Mouse (Mus musculus): ENCODE measurements around the gene Wdhd1. TPM values are rescaled to one million over a fixed set of nuclear protein-coding genes. Genes with fewer than 3 reads are reported as not detected.
"Not testable (repeated sequence)": the region's sequence is repeated elsewhere in the genome, so short reads cannot be mapped to it uniquely, and the experiment has no call there.

The Wdhd1 gene
- 1 to 10 TPM; 2.1 to 4.8 (median 2.6) TPM for total RNA-seq (2022)

GRCm38 (mm10) chr14:47276637-47277393, at the start of gene Wdhd1, which contains the start of gene Socs4:
Gene Wdhd1 (minus strand): TSS chr14:47276857.
Gene Socs4 (plus strand): TSS chr14:47276931.
- peak; percentile 93 for DNase-seq

- DNase-seq = no peak
Measured at GRCm38 (mm10) chr14:47325965-47326761, 49.5 kb upstream of the Wdhd1 start.

DNA sequence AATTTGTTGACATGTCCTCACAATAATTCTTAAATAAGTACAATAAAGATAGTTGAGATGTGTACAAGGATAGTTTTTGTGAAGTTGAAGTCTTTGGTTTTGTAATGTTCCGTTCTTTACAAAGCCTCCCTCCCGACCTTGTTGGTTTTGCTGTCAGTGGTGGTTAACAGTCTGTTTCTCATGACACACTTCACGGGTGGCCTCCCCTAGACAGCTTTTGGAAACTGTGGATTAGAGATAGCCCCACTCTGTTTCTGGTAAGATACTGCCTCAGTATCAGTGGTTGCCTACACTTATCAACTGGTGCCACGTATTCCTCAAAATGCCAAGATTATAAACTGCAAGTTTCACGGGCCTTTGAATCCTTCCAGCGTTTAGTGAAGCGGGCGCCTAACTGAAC, 44.9 kb upstream of the Wdhd1 start:
- DNase-seq = not testable (repeated sequence)

GRCm38 (mm10) chr14:47319362-47319761, 42.7 kb upstream of the Wdhd1 start:
- DNase-seq = no peak

- DNase-seq = no peak
Measured at GRCm38 (mm10) chr14:47310342-47311181, 33.9 kb upstream of the Wdhd1 start.

- no peak for DNase-seq
Measured at GRCm38 (mm10) chr14:47309061-47309460, 32.4 kb upstream of the Wdhd1 start.

DNA sequence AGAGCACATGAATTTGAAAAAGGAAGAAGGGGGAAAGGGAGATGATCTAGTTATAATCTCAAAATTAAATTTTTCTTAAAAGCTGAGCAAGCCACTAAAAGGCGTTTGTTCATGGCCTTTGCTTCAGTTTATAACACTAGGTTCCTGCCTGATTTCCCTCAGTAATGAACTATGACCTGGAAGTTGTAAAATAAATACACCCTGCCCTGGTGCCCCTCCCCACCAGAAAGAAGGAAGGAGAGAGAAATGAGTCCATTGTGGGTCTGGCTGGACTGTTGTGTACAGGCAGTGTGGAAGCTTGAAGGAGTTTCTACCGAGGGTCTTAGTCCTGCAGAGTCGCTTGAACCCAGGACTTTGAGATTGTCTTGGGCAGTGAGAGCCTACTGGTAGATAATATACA, 31.0 kb upstream of the Wdhd1 start:
- DNase-seq = no peak

GRCm38 (mm10) chr14:47305933-47306332, 29.3 kb upstream of the Wdhd1 start:
- DNase-seq = no peak

GRCm38 (mm10) chr14:47304814-47305405, 28.3 kb upstream of the Wdhd1 start:
- DNase-seq = no peak

DNA sequence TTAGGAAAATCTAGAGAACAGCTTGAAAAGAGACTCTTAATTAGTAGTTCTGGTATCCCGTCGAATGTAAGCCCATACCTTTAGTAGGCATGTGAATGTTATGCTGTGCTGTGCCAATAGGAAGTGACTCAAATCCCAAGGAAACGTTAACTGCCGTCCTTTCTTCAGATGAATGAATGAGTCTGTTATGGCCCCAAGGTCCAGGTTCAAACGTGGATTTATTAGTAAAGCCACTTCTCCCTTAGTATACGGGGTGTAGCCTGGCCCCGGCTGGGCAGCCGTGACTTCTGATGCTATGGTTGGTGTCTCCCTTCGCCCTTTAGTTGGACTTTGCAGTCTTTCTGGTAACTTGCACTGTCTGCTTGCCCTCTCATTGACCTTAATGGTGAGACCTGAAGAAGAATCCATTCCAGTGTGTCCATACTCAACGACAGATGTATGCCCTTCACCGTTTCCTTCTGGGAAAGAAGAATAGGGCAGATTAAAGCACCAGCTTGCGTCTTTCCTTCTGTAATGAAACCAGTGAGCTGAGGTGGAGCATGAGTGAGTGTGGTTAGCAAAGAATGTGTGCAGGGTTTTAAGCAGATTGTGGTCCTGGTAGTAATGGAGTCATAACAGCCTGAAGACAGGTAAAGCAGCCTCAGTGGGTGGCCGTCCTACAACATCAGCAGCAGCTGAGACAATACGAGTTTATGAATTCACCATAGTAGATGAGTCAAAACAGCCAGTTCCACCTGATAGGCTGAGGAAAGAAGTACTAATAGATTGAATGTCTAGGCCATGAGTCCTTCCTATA, 26.4 kb upstream of the Wdhd1 start:
- DNase-seq = no peak

- no peak for DNase-seq
Measured at GRCm38 (mm10) chr14:47298819-47299261, 22.2 kb upstream of the Wdhd1 start.

GRCm38 (mm10) chr14:47298408-47298792, 21.7 kb upstream of the Wdhd1 start:
- DNase-seq = no peak

GRCm38 (mm10) chr14:47297785-47298407, 21.2 kb upstream of the Wdhd1 start, which contains the start of gene Mapk1ip1l:
Gene Mapk1ip1l (plus strand): TSS chr14:47298266.
- peak; percentile 80 for DNase-seq

GRCm38 (mm10) chr14:47296232-47296631, 19.6 kb upstream of the Wdhd1 start:
- DNase-seq = no peak

GRCm38 (mm10) chr14:47294136-47294535, 17.5 kb upstream of the Wdhd1 start:
- DNase-seq = no peak

DNA sequence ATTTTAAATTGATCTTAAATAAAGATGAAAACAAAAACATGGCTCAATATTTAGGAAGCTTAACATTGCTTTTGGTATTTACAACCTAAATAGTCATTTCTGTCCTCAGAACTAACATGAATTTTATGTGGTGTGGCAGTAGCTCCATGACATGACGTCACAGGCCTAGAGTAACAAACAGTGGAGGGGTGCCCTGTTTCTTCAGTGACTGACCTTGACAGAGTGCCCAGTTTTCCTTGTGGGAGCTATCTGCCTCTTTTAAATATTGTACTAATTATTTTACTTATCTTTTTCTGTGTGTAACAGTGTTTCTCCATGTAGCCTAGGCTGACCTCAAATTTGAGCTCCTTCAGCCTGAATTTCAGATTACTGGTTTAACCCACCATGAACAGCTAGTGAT, 15.1 kb upstream of the Wdhd1 start:
- DNase-seq = no peak

DNA sequence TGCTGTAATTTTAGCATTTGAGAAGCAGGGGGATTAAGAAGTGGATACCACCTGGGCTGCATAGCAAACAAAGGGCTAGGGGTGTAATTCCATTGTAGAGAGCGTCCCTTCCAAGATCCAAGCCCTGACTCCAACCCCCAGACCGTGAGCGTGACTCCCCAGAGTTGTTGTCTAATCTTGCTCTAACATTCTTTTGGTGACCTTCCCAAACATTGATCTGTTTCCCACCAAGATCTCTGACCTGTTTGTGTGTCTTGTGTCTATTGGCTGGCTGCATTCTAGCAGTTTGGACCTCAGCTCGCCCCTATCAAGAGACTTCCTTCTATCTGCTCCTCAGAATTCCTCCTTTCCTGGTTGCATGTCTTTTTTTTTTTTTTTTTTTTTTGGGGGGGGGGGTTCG, 10.4 kb upstream of the Wdhd1 start:
- no peak for DNase-seq

- no peak for DNase-seq
Measured at GRCm38 (mm10) chr14:47286215-47286614, 9.6 kb upstream of the Wdhd1 start.

DNA sequence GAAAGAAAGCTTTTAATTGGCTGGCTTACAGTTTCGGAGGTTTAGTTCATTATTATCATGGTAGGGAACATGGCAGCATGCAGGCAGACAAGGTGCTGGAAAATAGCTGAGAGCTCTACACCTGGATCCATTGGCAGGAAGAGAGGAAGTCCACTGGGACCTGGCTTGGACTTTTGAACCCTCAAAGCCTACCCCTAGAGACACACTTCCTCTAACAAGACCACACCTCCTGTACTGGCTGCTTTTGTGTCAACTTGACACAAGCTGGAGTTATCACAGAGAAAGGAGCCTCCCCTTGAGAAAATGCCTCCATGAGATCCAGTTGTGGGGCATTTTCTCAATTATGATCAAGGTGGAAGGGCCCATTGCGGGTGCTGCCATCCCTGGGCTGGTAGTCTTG, 8.6 kb upstream of the Wdhd1 start:
- DNase-seq = no peak

GRCm38 (mm10) chr14:47283568-47283967, 6.9 kb upstream of the Wdhd1 start:
- DNase-seq = no peak

DNA sequence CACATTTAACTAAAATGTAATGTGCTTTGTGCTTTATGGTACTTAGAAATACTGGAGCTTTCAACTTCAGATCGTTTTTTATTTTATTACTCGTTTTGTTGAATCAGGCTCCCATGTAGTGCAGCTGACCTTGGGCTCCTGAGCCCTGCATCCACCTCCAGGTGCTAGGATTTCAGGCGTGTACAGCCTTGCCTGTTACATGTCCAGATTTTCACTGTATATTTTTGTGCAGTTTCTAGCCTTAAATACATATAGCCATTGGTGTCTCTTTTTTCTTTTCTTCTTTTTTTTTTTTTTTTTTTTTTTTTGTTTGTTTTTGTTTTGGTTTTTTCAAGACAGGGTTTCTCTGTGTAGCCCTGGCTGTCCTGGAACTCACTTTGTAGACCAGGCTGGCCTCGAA, 4.9 kb upstream of the Wdhd1 start:
- no peak for DNase-seq

All from adrenal gland, adult 8-10 months (tissue).